Mouse (Mus musculus): ENCODE data around the gene Auts2.

GRCm38 (mm10) chr5:132500817-132501231, 42.3 kb downstream of the Auts2 start:
- TF ChIP-seq GATA1 (IDR thresholded peaks at IDR 0.05; ENCODE audit: low read length), result no peak
- TF ChIP-seq TAL1 (IDR thresholded peaks at IDR 0.05; ENCODE audit: low read length), result no peak
